Mouse (Mus musculus) forebrain, embryonic 14.5 days (tissue): ENCODE measurements at regions not wholly inside any gene's neighbourhood (a gene's known extent, or its start where the extent isn't known, plus 50 kb on each side); places are given as distances from the start of the nearest gene placed in this dataset.
A peak's percentile ranks its signal among the peaks of the same experiment; 100 is the strongest.

ENCODE experiments used
- ATAC-seq: fragments of 200-750 bp; cut with Nextera tagmentation; 2 replicates; pipeline ENCODE4 v1.8.0; 2017; ENCODE audit warnings: mild to moderate bottlenecking, moderate library complexity
- DNase-seq: peaks from one replicate; pipeline ENCODE4 v3.0.0-alpha.2; 2015; ENCODE audit warnings: low spot score
- H3K27ac ChIP-seq: fragments of 300-500 bp; sonication (generic); 2 replicates; pipeline ENCODE4 v1.5.1; 2014; ENCODE audit warnings: low read depth, mild to moderate bottlenecking, control low read depth, low read length, moderate library complexity
- H3K27me3 ChIP-seq: fragments of 300-500 bp; sonication (generic); replicated peaks from 2 replicates; pipeline ENCODE4 v1.6.1; 2014; ENCODE audit warnings: low read length, control low read depth, mixed read lengths; ENCODE audit not compliant: control insufficient read depth, insufficient read depth
- H3K36me3 ChIP-seq: fragments of 300-500 bp; sonication (generic); 2 replicates; pipeline ENCODE4 v1.6.1; 2014; ENCODE audit warnings: low read length, control low read depth; ENCODE audit not compliant: control insufficient read depth, insufficient read depth
- H3K4me1 ChIP-seq: fragments of 300-500 bp; sonication (generic); 2 replicates; pipeline ENCODE4 v1.6.1; 2014; ENCODE audit warnings: antibody characterized with exemption, low read length, control low read depth; ENCODE audit not compliant: control insufficient read depth, insufficient read depth
- H3K4me2 ChIP-seq: fragments of 300-500 bp; sonication (generic); 2 replicates; pipeline ENCODE4 v1.6.1; 2014; ENCODE audit warnings: mild to moderate bottlenecking, control low read depth, low read length
- H3K4me3 ChIP-seq: fragments of 300-500 bp; sonication (generic); 2 replicates; pipeline ENCODE4 v1.5.1; 2014; ENCODE audit warnings: low read depth, low read length, control low read depth
- H3K9ac ChIP-seq: fragments of 300-500 bp; sonication (generic); 2 replicates; pipeline ENCODE4 v1.6.1; 2014; ENCODE audit warnings: mild to moderate bottlenecking, low read length, control low read depth, moderate library complexity
- H3K9me3 ChIP-seq: fragments of 300-500 bp; sonication (generic); replicated peaks from 2 replicates; pipeline ENCODE4 v1.6.1; 2016; ENCODE audit warnings: low read length, control low read depth, mixed read lengths; ENCODE audit not compliant: control insufficient read depth
- WGBS: fragments of 180-500 bp; shearing (Covaris S2); extraction: QIAGEN DNeasy Blood & Tissue Kit; methylation state at CpG from one replicate; pipeline ENCODE4 v1.1.7; 2014; 5-methylcytosine and 5-hydroxymethylcytosine counted together

DNA sequence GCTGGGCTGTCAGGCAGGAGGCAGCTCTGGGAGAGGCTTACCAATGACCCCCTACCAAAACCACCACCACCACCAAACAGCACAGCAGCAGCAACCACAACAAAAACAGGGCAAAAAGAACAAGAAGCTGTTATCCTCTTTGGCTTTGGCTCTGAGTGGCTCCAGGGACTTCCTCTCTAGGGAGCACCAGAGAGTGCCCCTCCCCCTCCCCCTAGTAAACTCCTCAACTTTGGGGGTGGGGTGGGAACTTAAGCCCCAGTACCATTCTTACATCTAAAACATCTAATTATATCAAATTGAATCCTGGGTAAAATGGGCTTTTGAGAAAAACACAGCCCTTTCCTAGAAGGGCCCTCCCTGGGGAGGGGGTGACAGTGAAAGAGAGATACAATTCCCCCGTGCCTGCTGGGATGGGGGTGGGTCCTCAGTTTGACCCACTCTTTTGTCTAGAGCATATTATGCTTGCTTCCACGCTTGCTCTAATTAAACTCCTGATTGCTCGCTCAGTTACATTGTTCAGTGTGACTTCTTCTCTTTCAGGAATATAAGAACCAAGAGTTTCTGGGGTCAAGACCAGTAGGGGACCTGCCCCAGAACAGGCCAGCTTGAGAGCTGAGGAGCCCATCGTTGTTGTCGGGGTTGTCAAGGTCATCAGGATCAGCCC, 443.4 kb downstream of the Fam19a5 start:
- Histone ChIP-seq H3K4me3 (no peak overlapping the region), H3K36me3 (no peaks in the 10 kb centered on the region), H3K4me2 (no peak overlapping the region), H3K4me1 (peaks cover 3% of the 10 kb centered on the region; the same call in 1 of the 2 replicates), H3K27me3 (no peaks in the 10 kb centered on the region), H3K9ac (no peak overlapping the region), H3K9me3 (no peaks in the 10 kb centered on the region), H3K27ac (no peak overlapping the region)
- ATAC-seq, result no peak
- peak; percentile 38 for DNase-seq
- 3% methylated on average over 5 of the region's 5 CpGs for WGBS

DNA sequence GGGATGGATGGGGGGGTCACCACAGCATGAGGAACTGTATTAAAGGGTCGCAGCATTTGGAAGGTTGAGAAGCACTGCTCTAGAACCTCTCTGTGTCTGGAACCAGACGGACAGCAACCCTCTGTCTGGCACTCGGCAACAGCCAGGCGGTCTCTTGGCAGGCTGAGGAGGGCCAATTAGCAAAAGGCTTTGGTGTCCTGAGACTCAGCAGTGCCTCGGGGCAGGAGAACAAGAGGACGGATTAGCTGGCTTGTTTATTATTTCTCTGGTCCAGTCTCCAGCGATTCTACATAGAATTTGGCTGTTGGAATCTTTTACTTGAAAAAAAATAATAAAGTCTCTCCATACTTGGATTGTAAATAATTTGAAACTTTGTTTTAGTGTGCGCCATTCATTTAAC, 450.4 kb downstream of the Fam19a5 start:
- Histone ChIP-seq H3K4me3 (no peak overlapping the region), H3K27me3 (no peaks in the 10 kb centered on the region), H3K36me3 (no peaks in the 10 kb centered on the region), H3K9me3 (no peaks in the 10 kb centered on the region), H3K4me2 (no peak overlapping the region), H3K27ac (no peak overlapping the region), H3K9ac (no peak overlapping the region), H3K4me1 (no peaks in the 10 kb centered on the region)
- 24% methylated on average over 8 of the region's 8 CpGs for whole genome bisulfite sequencing
- DNase-seq (peak; percentile 62), ATAC-seq (no peak)

DNA sequence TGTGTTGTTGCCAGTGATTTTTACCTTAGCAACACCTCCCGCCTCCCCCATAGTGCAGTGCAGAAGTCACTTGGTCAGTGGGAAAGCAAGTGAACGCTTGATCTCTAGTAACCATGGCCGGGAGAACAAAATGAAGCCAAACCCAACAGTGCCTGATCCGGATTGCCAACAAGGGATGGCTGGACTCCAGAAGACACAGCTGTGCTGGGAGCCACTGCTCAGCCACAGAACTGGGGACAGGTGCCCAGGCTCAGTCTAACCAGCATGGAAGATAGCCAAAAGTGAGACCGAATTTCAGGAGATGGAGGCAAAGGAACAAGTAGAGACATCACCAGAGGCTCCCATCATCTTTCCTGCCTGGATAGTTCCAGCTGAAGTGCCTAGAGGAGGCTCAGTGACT, 473.0 kb downstream of the Fam19a5 start:
- DNase-seq, result no peak
- 83% methylated on average over 5 of the region's 5 CpGs for WGBS
- Histone ChIP-seq H3K4me3 (no peak overlapping the region), H3K27ac (no peak overlapping the region), H3K4me1 (no peaks in the 10 kb centered on the region), H3K9ac (no peak overlapping the region), H3K4me2 (no peak overlapping the region), H3K36me3 (no peaks in the 10 kb centered on the region), H3K27me3 (no peaks in the 10 kb centered on the region), H3K9me3 (no peaks in the 10 kb centered on the region)
- ATAC-seq, result no peak

DNA sequence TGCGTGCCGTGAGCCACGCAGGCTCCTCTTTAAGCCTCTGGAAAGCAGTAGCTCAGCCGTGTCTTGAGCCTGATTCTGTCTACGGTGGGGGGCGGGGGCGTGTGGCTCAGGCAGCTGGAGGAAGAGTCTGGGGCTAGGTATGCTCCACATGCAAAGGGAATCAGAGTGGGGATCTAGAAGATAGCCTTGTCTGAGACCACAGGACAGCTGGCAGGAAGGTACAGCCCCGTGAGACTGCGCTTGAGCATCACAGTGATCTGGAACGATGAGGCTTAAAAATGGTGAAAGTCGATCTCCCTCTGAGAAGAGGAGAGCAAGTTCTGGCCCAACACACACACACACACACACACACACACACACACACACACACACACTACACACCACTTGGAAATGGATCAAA, 488.7 kb downstream of the Fam19a5 start:
- DNase-seq, result no peak
- H3K4me2 ChIP-seq, result no peak overlapping the region
- no peaks in the 10 kb centered on the region for H3K36me3 ChIP-seq
- no peaks in the 10 kb centered on the region for H3K9me3 ChIP-seq
- WGBS, result 88% methylated on average over 11 of the region's 11 CpGs
- no peak for ATAC-seq
- H3K27me3 ChIP-seq, result no peaks in the 10 kb centered on the region
- no peak overlapping the region for H3K9ac ChIP-seq
- H3K4me1 ChIP-seq, result peaks cover 6% of the 10 kb centered on the region; the same call in 1 of the 2 replicates
- no peak overlapping the region for H3K4me3 ChIP-seq
- no peak overlapping the region for H3K27ac ChIP-seq

DNA sequence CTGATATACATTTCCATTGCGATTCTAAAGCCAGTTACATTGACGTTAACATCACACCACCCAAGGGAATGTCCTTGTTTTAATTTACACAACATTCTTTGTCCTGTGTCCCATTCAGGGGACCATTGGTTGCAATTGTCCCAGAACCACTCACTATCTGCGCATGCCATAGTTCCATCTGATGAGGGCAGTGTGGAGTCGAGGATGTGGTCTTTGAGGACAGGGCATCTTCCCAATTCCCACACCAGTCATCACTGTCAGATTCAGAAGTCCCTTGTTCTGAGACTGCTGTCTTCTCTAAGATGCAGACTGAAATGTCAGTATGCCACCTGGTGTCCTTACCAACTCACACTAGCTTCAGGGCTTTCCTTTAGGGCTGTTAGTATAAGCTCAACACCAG, 489.6 kb downstream of the Fam19a5 start:
- H3K9me3 ChIP-seq, result no peaks in the 10 kb centered on the region
- no peak overlapping the region for H3K4me2 ChIP-seq
- H3K27me3 ChIP-seq, result no peaks in the 10 kb centered on the region
- peaks cover 6% of the 10 kb centered on the region; the same call in 1 of the 2 replicates for H3K4me1 ChIP-seq
- DNase-seq, result no peak
- no peak overlapping the region for H3K27ac ChIP-seq
- no peak overlapping the region for H3K4me3 ChIP-seq
- ATAC-seq, result no peak
- no peak overlapping the region for H3K9ac ChIP-seq
- 77% methylated on average over 4 of the region's 4 CpGs for WGBS
- no peaks in the 10 kb centered on the region for H3K36me3 ChIP-seq

DNA sequence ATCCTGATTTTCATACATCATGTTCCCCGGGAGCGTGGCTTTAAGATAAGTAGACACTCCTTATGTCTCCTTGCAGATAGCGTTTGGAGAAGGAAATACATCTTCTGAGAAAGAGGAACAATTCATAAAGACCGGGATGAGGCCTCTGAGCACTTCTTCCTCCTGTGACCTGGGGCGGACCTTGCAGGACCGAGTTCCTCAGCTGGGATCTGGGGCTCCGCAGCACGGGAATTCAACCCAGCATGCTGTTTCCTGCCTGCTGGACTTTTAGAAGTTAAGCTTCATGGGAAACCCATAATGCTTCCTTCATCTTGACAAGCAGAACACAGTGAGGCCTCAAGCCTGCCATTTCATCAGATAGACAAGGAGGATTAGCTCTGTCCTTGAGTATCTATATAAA, 491.4 kb downstream of the Fam19a5 start:
- no peak overlapping the region for H3K4me2 ChIP-seq
- no peaks in the 10 kb centered on the region for H3K36me3 ChIP-seq
- no peaks in the 10 kb centered on the region for H3K9me3 ChIP-seq
- WGBS, result 87% methylated on average over 8 of the region's 8 CpGs
- no peak overlapping the region for H3K4me3 ChIP-seq
- no peaks in the 10 kb centered on the region for H3K27me3 ChIP-seq
- DNase-seq (no peak), ATAC-seq (no peak)
- H3K9ac ChIP-seq, result no peak overlapping the region
- H3K27ac ChIP-seq, result no peak overlapping the region
- peaks cover 6% of the 10 kb centered on the region; the same call in 1 of the 2 replicates for H3K4me1 ChIP-seq

DNA sequence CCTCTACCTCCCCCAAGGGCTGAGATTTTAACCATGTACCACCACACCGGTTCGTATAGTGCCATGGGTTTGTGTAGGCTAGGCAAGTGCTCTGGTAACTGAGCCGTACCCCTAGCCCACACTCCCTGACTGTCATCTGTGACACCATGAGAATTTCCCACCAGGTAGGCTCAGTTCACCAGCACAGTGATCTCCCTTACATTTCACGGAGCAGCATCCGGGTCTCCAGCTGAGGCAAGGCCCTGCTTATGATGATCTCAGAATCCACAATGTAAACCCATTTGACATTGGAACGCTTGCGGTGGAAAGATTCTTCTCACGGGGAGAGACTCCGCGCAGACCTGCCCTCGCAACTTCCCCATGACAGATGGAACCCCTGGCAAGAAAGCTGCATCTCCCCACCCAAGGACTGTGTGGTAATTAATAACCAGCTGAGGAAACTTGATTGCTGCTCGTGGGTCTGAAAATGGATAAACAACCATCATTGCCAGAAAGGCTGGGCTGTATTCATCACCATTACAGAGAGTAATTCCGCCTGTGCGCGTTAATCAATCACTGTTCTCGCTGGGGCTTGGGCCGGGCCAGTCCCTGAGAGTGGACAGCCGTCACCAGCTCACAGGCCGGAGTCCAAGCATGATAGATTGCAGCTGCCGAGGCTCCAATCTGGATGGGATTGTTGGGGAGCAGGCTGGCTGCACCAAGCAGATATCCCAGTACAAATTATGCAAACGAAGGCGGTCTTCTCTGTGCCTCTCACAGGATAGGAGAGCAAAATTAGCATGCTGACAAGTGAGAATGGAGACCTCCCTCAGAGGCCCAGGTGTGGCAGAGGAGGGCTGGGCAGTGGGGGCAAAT, 492.3 kb downstream of the Fam19a5 start:
- no peaks in the 10 kb centered on the region for H3K27me3 ChIP-seq
- WGBS, result 58% methylated on average over 22 of the region's 22 CpGs
- H3K9me3 ChIP-seq, result no peaks in the 10 kb centered on the region
- H3K4me3 ChIP-seq, result no peak overlapping the region
- H3K4me1 ChIP-seq, result peaks cover 6% of the 10 kb centered on the region; the same call in 1 of the 2 replicates
- 0 out of 2 replicates have a peak overlapping the region, but pooled peaks have one; percentile 29 for H3K27ac ChIP-seq
- ATAC-seq (peak; percentile 57), DNase-seq (peak; percentile 49)
- H3K9ac ChIP-seq, result no peak overlapping the region
- no peak overlapping the region for H3K4me2 ChIP-seq
- no peaks in the 10 kb centered on the region for H3K36me3 ChIP-seq

DNA sequence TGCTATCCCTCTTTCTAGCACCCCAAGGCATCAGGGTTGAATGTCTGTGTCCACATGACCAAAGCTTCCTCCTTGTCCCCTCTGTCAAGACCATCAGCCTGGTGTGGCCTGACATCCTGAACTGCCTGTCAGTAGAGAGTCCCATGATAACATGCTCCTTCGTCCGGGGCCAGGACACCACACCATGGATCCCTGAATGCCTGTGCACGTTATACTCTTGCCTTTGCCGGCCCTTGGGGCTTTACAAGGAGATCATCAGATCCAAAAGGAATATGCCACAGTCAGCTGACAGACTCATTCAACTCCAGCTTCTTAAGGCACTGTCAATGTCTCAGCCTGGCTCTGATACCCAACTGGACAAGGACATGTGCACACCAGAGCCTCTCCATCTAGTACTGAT, 493.5 kb downstream of the Fam19a5 start:
- H3K9me3 ChIP-seq, result no peaks in the 10 kb centered on the region
- ATAC-seq (no peak), DNase-seq (no peak)
- no peak overlapping the region for H3K4me2 ChIP-seq
- H3K4me1 ChIP-seq, result peaks cover 6% of the 10 kb centered on the region; the same call in 1 of the 2 replicates
- no peaks in the 10 kb centered on the region for H3K36me3 ChIP-seq
- no peaks in the 10 kb centered on the region for H3K27me3 ChIP-seq
- no peak overlapping the region for H3K9ac ChIP-seq
- no peak overlapping the region for H3K4me3 ChIP-seq
- no peak overlapping the region for H3K27ac ChIP-seq
- WGBS, result 94% methylated on average over 4 of the region's 4 CpGs

DNA sequence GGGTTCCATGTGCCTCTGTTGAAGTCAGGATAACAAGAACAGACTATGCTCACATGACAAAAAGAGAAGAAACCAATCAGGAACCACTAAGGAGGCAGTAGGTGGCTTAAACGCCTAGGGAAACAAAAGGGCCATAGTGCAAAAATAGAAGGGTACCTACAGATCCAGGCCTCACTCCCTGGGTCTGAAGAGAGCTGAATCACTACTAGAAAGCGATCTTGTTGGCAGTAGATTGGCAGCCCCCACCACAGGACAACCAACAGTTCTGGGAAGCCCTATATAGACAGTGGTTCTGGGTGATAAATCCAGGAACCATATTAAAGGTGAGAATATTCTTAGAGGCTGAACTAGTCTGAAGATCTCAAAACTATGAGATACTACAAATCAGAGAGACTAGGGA, 498.7 kb downstream of the Fam19a5 start:
- Histone ChIP-seq H3K36me3 (no peaks in the 10 kb centered on the region), H3K4me2 (no peak overlapping the region), H3K27ac (no peak overlapping the region), H3K9me3 (no peaks in the 10 kb centered on the region), H3K4me3 (no peak overlapping the region), H3K9ac (no peak overlapping the region), H3K4me1 (no peaks in the 10 kb centered on the region), H3K27me3 (no peaks in the 10 kb centered on the region)
- ATAC-seq (no peak), DNase-seq (no peak)
- 78% methylated on average over 2 of the region's 2 CpGs for WGBS
